Mouse (Mus musculus) heart, adult 2 months (tissue): ENCODE measurements around the gene Stat1.

ENCODE experiments used
- EP300 ChIP-seq: fragments of 200-500 bp; IDR thresholded peaks from 2 replicates; pipeline ENCODE4 v1.6.1; 2011; ENCODE audit warnings: low read depth, low read length, control low read depth; ENCODE audit not compliant: insufficient read depth
- POLR2A ChIP-seq: fragments of 200-500 bp; IDR thresholded peaks from 2 replicates; pipeline ENCODE4 v1.6.1; 2011; ENCODE audit warnings: mild to moderate bottlenecking, low read depth, low read length, control low read depth; ENCODE audit not compliant: insufficient read depth

GRCm38 (mm10) chr1:52088634-52089033 is 30.6 kb upstream of the Stat1 start:
- no peak for TF ChIP-seq POLR2A
- TF ChIP-seq EP300, result no peak
